Mouse (Mus musculus): Measurements from ENCODE around the gene Vmn1r70. TPM values are rescaled to one million over a fixed set of nuclear protein-coding genes. Genes with fewer than 3 reads are reported as not detected.

Vmn1r70 gene
- total RNA-seq (2023): not detected in 4 replicates

GRCm38 (mm10) chr7:10631232-10631631, at the start of gene Vmn1r70:
Vmn1r70 (plus strand) TSS chr7:10631532.

GRCm38 (mm10) chr7:10613559-10613958, 17.8 kb upstream of the Vmn1r70 start, which contains the start of gene Vmn1r69:
Vmn1r69 (minus strand) TSS chr7:10613659.

Other genes starting within 250 kb of the Vmn1r70 start
- gene Vmn1r67, start 188.2 kb upstream of the Vmn1r70 start, total RNA-seq (2023): not detected in 4 replicates
- gene Zik1, start 136.1 kb upstream of the Vmn1r70 start, total RNA-seq (2023): 0.26 to 1.0 TPM (median 0.53 TPM) in 4 replicates
- not detected in 4 replicates for gene Vmn1r68, start 73.0 kb upstream of the Vmn1r70 start, total RNA-seq (2023)
- gene Vmn1r69, start 17.9 kb upstream of the Vmn1r70 start, total RNA-seq (2023): not detected in 4 replicates
- not detected in 4 replicates for gene Nlrp4b, start 56.3 kb downstream of the Vmn1r70 start, total RNA-seq (2023)
- not detected in 4 replicates for gene Vmn1r71, start 122.8 kb downstream of the Vmn1r70 start, total RNA-seq (2023)

Measured in B cell, adult 62 days (primary cell).